Mouse (Mus musculus): Measurements from ENCODE around the gene Glis3.

Glis3 gene

DNA sequence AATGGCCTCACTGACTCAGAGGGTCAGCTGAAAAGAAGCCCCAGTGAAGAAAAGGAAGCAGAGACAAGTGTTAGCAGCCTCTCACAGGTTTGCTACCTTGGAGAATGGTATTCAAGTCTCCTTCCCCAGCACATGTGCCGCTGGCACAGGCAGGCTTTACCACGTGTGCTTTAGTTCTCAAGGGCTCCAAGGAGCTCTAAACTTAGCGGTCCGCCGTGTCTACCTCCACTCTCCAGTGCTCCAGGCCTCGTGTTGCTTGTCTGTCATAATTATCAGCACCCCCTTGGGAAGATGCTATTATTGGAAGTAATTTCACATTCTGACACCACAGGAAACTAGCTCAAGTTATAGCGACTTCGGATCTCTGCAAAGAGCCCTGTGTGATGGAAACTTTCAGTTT, 344.0 kb downstream of the Glis3 start:
- no peak for DNase-seq (ENCODE audit: low spot score in 2 of 2)

DNA sequence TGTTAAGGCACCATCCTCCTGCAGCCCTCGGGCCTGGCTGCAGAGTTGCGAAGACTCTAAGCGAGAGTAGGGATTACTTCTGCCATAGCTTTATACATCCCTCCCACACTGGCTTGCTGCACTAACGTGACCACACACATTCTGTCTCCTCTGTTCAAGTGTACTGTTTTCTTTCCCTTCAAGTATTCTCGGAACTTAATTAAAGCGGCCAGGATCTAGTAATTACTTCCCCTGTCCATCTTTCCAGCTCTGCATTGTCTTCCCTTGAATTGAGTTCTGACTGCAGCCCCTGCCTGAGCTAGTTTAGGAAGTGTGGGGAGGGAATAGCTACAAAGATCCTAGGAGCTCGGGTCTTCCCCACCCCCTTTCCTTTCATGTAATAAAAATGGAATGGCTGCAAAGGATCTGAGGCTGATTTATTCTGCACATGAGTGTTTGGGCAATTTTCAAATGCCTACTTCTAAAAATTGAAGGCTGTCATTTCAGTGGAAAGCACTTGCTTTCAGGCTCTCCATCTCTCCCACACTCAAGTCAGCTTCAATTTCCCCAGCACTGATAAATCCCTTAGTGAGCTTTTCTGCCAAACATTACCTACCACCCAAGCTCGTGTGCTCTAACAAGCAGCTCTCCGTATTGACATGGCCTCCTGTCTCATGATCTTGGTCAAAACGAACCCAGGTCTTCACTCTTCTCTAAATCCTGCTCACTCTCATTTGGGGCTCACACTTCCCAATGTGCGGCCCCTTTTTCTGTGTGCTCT, 346.7 kb downstream of the Glis3 start:
- DNase-seq (ENCODE audit: low spot score in 2 of 2), result no peak

DNA sequence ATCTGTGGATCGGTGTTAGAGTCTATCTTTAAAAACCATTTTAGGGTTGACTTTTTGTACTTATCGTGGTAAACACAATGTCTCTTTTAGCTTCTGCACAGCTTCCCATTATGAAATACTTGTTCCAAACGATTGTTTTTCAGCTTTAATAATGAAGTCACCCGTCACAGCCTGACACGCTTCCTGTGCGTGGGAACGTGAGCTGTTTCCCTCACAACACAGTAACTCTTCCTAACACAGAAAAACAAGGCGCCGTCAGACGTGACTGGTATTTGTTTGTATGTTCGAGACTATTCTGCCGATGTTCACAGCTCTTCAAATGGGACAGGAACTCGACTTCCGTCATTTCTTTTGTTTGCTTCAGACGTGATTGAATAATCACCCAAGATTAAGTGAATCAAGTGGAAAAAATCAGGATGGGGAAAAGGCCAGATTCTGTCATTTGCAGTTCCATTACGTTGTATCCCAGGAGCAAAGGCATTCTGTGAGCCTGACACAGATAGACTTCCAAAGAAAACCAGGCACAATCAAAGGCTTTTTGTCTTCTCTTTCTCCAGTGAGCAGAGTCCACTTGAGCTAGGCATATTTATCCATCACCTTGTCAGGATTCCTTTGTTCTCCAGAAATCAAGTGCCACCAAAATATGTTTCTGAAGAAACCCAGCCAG, 351.3 kb downstream of the Glis3 start:
- no peak for DNase-seq (ENCODE audit: low spot score in 2 of 2)

DNA sequence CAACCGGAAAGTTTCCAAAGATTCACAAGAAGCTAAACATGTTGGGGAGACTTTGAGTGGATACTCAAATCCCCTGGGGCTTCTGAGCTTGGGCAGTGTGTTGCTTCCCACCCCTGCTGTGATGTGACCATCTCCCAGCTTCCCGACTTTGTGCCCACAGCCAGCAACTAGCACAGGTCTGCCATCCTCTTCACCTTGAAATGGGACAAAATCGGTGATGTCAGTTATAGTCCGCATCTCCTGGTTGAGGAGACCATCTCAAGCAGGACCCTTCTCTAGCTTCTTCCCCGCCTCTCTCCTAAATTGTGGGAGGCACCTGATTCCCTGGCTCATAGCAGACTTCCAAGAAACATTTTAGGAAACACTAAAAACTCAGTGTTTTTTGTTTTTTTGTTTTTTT, 352.3 kb downstream of the Glis3 start:
- no peak for DNase-seq (ENCODE audit: low spot score in 2 of 2)

DNA sequence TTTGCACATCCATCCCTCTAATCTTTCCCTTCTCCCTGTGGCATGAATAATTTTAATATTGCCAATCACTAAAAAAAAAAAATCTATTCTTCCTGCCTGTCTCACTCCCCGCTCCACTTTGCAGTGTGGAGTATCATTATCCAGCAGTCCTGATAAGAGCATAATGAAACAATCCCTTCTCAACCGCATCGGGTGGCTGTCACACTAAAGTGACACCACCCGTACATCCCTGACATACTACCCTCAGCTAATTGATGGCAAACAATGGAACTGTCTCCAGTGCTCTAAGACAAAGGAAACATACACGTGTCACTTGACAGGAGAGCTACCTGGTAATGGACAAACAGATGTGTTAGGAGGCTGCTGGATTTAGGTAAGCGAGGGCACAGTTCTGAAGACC, 373.8 kb downstream of the Glis3 start:
- no peak for DNase-seq (ENCODE audit: low spot score in 2 of 2)

DNA sequence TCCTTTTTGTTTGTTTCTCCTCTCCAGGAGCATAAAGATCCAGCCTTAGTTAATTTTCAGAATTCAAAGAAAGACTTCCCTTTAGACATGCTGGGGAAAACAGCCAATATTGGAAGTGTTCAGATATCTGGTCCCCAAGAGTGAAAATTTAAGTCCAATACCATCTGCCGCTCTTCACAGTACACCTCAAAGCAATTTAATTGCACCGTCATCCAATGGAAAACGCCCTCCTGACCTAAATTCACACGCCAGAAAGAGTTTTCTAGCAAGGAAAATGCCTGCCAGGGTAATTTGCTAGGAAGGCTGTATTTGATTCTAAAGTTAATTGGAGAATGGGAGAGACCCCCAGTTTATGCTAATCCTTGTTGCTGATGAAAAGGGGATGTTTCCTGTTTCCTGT, 374.4 kb downstream of the Glis3 start:
- DNase-seq (ENCODE audit: low spot score in 2 of 2), result no peak

DNA sequence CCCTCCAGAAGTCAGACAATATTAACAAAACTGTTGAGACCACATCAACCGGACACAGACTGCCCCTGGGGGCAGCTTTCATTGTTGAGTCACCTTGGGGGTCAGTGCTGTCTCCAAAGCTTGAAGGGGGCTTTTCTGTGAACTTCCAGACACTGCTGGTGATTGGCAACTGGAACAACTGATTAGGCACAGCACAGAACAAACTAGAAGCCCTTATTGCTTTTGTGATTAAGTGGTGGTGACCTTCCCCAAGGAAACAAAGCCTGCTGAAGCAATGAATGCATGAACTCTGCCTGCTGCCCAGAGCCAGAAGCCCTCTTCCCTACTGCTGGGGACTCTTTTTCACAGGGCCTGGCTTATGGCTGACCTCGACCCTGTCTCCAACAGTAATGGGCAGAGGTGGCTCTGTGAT, 377.0 kb downstream of the Glis3 start:
- no peak for DNase-seq (ENCODE audit: low spot score in 2 of 2)

DNA sequence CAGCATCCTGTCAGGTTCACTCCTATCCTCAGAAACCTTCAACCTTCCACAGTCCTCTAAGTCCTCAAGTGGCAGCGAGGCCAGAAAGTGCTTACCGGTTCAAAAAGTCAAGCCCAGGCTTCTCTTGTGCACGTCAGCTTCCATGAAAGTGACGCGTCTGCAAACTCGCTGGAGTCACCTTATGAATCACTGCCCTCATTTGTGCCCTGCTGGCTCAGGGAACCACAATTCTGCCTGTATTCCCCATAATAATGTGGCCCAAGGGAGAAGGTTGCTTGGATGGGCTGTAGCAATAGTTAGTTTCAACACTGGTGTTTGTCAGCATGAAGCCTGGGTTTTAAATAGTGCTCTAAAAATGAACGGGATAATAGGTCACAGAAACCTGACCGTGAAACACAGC, 379.7 kb downstream of the Glis3 start:
- DNase-seq (ENCODE audit: low spot score in 2 of 2), result no peak

DNA sequence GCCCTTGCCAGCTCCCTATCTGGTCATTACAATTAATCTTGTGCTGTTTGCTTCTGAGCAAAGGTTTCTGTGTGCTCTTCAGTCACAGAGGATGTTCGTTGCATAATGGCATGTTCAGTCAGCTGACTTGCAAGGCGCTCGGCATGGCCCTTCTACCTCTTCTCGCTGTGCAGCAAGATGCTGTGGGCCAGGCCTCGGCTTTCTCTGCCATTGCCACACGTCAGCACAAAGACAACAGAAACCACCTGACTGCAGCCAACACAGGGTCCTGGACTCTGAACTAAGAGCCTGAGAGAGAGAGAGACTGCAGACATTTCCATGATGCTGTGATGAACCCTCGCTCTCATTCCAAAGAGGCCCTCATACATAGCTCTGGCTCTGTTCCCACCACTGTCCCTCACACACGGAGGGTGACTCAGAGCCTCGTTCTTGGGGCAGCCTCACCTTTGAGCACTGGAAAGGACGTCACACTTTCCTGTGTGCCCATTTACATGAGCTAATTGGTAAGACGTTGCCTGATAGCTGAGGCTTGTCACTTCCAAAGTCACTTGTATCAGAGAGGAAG, 380.6 kb downstream of the Glis3 start:
- DNase-seq (ENCODE audit: low spot score in 2 of 2), result no peak

DNA sequence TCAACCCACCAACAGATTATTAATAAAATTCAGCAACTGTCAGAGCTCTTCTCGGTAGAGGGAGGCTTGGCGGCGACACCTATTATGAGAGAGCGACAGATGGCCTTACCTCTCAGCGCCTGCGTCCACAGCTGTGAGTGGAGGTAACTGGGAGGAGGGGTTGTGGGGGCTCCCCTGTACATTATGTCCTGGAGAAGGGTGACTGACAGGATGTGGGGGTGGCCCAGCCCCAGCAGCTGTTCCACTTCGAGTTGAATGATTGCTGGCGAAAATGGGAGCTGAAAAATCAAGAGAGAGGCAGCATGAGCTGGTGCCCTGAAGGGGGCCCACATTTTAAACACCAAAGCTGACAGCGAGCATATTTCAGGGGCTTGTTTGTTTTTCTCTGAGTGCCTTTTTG, 381.2 kb downstream of the Glis3 start:
- peak in 1 of 2 experiments; percentile 7 for DNase-seq (ENCODE audit: low spot score in 2 of 2)

DNA sequence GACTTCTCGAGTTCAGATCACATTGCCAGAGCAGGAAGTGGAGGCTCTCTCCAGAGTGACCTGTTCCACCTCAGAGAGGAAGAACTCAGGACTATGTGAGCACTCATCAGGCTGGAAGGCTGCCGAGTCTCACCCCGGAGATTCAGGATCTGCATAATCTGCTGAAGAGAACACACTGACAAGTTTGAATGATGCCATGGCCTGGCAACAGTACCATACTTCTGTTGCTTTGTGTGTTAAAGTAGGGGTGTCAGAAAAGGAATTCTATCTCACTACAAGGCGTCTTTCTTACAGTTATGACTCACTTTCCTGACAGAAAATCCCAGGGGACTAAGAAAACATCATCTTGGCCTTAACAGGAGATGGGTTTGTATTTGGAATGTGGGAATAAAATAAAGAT, 388.3 kb downstream of the Glis3 start:
- DNase-seq (ENCODE audit: low spot score in 2 of 2), result no peak

DNA sequence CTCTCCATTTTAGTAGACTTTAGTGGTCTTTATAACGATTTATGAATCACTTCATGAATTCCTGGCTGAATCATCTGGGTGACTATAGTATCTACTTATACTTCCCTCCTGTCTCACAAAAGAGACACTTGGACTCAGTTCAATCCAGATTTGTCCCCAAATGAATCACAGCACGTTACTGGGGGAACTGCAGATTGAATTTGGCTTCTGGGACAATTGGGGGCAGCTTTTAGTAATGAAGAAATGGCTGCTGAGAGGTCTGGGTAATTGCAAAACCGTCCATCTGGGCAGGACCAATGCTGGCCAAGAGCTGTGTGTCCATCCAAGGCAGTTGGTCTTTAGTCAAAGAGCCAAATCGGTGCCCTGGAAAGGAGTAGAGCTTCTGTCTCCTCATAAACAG, 390.4 kb downstream of the Glis3 start:
- no peak for DNase-seq (ENCODE audit: low spot score in 2 of 2)

DNA sequence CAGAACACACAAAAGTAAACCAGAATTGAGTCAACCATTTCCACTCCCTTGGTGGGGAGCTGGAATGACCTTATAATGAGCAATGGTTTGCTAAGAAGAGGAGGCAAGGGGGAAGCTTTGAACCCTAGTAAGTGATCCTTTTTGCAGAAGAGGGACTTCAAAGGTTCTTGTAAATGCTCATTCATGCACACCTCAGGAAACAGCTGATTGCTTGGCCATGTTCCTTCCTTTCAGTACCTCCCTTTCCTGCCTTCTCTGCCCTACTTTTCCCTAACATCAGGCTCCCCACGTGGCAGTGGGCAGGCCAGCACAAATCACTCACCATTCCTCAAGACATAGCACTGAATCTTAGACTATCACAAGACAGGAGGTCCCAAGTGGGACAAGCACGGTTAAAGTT, 392.4 kb downstream of the Glis3 start:
- no peak for DNase-seq (ENCODE audit: low spot score in 2 of 2)

DNA sequence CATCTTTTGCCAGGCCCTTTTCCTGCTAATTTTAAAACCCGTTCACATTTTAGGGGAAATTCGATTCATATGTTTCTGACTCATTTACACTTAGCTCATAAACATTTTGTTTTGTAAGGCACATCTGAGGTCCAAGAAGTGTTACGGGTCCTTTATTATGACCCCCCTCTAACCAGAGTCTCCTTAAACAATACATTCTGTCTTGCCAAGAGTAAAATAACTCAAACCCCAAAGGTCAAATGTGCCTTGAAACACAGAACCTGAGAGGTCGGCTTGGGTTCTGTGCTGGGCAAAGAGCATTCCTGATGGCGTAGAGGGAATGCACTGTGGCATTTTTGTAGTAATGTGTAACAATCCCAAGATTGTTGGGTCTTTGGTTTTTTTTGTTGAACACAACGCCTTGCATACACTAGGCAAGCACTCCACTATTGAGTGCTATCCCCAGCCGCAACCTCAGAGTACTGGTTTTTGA, 395.7 kb downstream of the Glis3 start:
- no peak for DNase-seq (ENCODE audit: low spot score in 2 of 2)

DNA sequence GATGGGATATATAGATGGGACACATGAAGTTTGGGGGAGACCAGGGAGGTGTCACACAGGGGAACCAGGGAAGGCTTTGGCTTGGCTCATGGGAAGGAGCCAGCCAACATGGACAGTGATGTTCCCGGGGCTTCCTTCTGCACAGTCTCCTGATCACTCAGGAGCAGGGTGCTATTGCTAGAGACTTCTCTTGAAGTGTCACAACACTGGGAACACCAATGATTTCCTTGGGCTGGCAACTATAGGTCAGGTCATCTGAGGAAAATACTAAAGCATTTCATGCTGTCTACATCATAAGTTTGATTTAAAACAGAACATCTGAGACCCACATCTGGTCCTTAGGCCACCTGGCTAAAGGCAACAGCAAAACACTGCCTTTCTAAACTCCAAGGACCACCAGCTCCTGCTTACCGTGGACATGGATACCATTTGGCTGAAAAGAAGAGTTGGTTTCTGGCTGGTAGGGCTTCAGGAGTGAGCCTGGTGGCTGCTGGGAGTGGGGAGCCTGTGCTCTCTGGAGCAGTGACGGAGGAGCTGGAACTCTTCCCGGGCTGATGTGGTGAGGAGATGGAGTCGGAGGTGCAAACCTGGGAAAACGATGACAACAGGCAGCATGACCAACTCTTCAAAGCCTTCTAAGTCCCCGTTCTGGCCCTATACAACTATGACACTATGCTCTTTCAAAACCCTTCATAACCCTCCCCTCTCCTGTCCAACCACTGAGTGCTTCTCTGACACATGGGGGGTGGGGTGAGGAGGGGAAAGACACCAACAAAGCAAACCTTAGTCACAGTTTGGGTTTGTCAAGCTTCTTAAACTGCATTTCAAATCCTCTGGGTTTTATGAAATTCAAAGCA, 396.4 kb downstream of the Glis3 start:
- no peak for DNase-seq (ENCODE audit: low spot score in 2 of 2)

DNA sequence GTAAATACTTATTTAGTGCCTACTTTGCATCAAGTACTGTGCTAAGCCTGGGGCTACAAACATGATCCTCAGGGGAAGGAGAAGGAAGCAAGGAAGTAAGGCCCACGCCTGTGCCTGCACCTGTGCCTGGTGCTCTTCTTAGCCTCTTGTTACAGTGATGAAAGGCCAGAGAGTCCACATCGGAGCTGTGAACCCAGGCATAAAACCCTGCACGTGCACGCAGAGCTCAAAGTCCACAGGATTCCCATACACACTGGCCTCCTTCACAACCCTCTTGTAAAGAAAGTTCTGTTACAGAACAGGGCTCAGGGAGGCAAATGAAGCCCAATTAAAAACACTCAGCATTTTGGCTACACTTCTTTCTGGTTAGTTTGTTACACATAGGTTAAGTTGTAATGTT, 398.5 kb downstream of the Glis3 start:
- no peak for DNase-seq (ENCODE audit: low spot score in 2 of 2)

DNA sequence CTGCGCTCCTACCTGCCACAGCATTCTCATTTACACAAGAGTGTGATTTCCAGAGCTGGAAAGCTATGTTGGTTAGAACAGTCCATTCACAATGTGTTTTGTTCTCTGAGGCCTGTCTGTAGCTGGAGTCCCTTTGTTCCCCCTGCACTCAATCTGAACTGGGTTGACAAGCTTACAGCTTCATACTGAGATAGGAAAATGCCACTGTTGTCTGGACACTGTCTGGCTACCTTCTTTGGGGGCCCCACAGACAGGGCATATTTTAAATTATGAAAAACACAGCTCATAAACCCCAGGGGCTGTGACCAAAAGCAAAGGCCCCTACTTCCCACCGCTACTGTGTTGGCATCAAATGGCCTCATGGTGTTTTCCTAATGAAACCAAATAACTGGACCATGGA, 402.8 kb downstream of the Glis3 start:
- no peak for DNase-seq (ENCODE audit: low spot score in 2 of 2)

DNA sequence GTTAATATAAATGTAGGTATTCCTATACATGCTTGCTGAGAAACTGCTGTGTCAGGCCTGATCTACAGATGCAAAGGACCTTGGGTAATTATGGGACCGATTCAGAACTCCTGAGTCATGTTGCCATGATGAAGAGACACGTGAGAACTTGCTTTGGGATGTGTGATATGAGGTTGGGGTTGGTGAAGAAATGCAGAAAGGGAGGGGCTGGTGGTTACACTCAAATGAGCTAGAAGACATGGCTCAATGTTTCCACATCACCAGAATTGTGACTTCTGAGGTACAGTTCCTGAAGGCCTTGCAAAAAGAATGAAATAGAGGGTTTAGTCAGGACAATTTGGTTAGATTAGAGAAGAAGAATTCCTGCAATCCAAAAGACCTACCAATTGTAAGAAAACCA, 405.4 kb downstream of the Glis3 start:
- DNase-seq (ENCODE audit: low spot score in 2 of 2), result no peak

DNA sequence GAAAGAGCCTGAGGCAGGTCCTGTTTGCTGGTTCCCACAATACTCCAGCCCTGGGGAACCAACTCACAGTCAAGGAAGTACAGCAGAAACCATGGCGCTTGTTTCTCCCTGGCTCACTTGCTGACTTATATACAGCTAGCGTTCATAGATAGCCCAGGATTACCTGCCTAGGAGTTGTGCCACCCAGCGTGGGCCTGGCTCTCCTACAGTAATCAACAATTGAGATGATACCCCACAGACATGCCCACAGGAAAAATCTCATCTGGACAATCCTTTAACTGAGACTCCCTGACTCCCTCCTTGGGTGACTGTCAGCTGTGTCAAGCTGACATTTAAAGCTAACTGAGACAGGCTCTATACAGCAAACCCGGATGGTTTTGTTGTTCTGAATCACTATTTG, 405.9 kb downstream of the Glis3 start:
- no peak for DNase-seq (ENCODE audit: low spot score in 2 of 2)

DNA sequence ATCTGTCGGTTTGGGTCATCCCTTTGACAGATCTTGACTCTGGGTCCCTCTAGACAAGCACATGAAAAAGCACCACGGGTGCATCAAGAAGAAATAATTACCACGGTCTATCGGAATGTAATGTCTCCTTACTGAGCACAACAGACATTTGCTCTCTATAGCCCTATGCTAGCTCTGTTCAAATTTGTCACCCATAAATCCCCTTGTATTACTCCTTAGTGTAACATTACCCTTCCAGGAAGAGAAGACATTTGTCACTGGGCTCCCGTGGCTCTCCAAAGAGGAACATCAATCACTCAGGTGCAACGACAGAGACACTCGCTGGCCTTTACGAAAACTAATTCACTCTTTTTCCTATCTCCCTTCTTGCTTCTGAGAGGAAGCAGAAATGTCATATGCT, 413.0 kb downstream of the Glis3 start:
- no peak for DNase-seq (ENCODE audit: low spot score in 2 of 2)

DNA sequence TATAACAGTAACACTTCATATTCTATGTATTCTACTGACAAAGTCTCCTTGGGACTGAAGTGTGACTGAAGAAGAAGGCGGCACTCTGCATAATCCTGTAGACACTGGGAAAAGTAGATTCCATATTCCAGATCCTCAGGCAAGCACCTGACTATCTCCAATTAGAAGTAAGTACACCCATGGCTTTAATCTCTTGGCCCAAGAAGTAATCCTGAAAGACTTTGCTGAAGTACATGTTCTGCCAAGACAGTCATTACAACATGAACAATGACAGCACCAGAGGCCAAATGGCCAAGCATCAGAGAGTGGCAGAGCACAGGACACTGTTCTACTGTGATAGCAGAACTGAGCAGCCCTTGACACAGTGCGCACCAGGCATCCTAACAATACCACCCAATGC, 414.1 kb downstream of the Glis3 start:
- no peak for DNase-seq (ENCODE audit: low spot score in 2 of 2)

All from frontal cortex, postnatal 10 days (tissue).